Mouse (Mus musculus): Measurements from ENCODE around the gene Gm42957. TPM values are rescaled to one million over a fixed set of nuclear protein-coding genes. Genes with fewer than 3 reads are reported as not detected.
"Not testable (repeated sequence)": the region's sequence is repeated elsewhere in the genome, so short reads cannot be mapped to it uniquely, and the experiment has no call there.

The Gm42957 gene
- total and polyA plus RNA-seq, 2 experiments from 2014 or later, result not detected

GRCm38 (mm10) chr3:96663432-96664239 is 28.4 kb downstream of the Gm42957 start:
- DNase-seq (ENCODE audit: low spot score), result peak; percentile 90
- Histone ChIP-seq H3K9me3 (ENCODE audit: low read length) (no peaks in the 10 kb centered on the region), H3K4me1 (ENCODE audit: insufficient read depth, low read length) (peaks cover 8% of the 10 kb centered on the region), H3K36me3 (ENCODE audit: insufficient read depth, low read length) (no peaks in the 10 kb centered on the region), H3K27ac (peak overlapping the region; percentile 72; the same call in 1 of the 2 replicates), H3K4me2 (ENCODE audit: low read depth, low read length) (peak overlapping the region; percentile 60), H3K4me3 (ENCODE audit: low read length) (peak overlapping the region; percentile 28), H3K27me3 (ENCODE audit: insufficient read depth, low read length) (no peaks in the 10 kb centered on the region), H3K9ac (replicated peaks; ENCODE audit: low read length) (peak overlapping the region; percentile 35; the same call in 1 of the 2 replicates)
- WGBS, result 3% methylated on average over 16 of the region's 18 CpGs
- TF ChIP-seq CTCF (IDR thresholded peaks at IDR 0.05; ENCODE audit: low read depth), result peak; percentile 84
- ATAC-seq, result peak; percentile 92

GRCm38 (mm10) chr3:96665732-96666363 is 30.6 kb downstream of the Gm42957 start:
- H3K4me1 ChIP-seq (ENCODE audit: insufficient read depth, low read length); H3K27ac ChIP-seq; H3K9ac ChIP-seq (replicated peaks; ENCODE audit: low read length); H3K9me3 ChIP-seq (ENCODE audit: low read length); H3K4me2 ChIP-seq (ENCODE audit: low read depth, low read length); DNase-seq (ENCODE audit: low spot score); H3K36me3 ChIP-seq (ENCODE audit: insufficient read depth, low read length); H3K4me3 ChIP-seq (ENCODE audit: low read length); ATAC-seq; H3K27me3 ChIP-seq (ENCODE audit: insufficient read depth, low read length): not testable (repeated sequence)
- WGBS, result 90% methylated on average over 7 of the region's 7 CpGs

GRCm38 (mm10) chr3:96666916-96667315 is 31.6 kb downstream of the Gm42957 start:
- Histone ChIP-seq H3K27ac (no peak overlapping the region), H3K4me2 (ENCODE audit: low read depth, low read length) (no peak overlapping the region), H3K27me3 (ENCODE audit: insufficient read depth, low read length) (no peaks in the 10 kb centered on the region), H3K9me3 (ENCODE audit: low read length) (no peaks in the 10 kb centered on the region), H3K4me3 (ENCODE audit: low read length) (no peak overlapping the region), H3K36me3 (ENCODE audit: insufficient read depth, low read length) (no peaks in the 10 kb centered on the region), H3K4me1 (ENCODE audit: insufficient read depth, low read length) (peaks cover 8% of the 10 kb centered on the region), H3K9ac (replicated peaks; ENCODE audit: low read length) (no peak overlapping the region)
- no peak for TF ChIP-seq CTCF (IDR thresholded peaks at IDR 0.05; ENCODE audit: low read depth)
- ATAC-seq, result no peak
- WGBS, result 94% methylated on average over 5 of the region's 5 CpGs
- no peak for DNase-seq (ENCODE audit: low spot score)

- no peak overlapping the region for H3K27ac ChIP-seq
- DNase-seq (ENCODE audit: low spot score), result no peak
- peaks cover 8% of the 10 kb centered on the region for H3K4me1 ChIP-seq (ENCODE audit: insufficient read depth, low read length)
- no peak overlapping the region for H3K4me2 ChIP-seq (ENCODE audit: low read depth, low read length)
- H3K36me3 ChIP-seq (ENCODE audit: insufficient read depth, low read length), result no peaks in the 10 kb centered on the region
- TF ChIP-seq CTCF (IDR thresholded peaks at IDR 0.05; ENCODE audit: low read depth), result peak; percentile 51
- no peak overlapping the region for H3K4me3 ChIP-seq (ENCODE audit: low read length)
- H3K9ac ChIP-seq (replicated peaks; ENCODE audit: low read length), result no peak overlapping the region
- 52% methylated on average over 1 of the region's 1 CpGs for WGBS
- ATAC-seq, result no peak
- H3K9me3 ChIP-seq (ENCODE audit: low read length), result no peaks in the 10 kb centered on the region
- no peaks in the 10 kb centered on the region for H3K27me3 ChIP-seq (ENCODE audit: insufficient read depth, low read length)
These were observed 32.0 kb downstream of the Gm42957 start for GRCm38 (mm10) chr3:96667316-96667715.

- no peak for TF ChIP-seq CTCF (IDR thresholded peaks at IDR 0.05; ENCODE audit: low read depth)
- Histone ChIP-seq H3K27ac (no peak overlapping the region), H3K36me3 (ENCODE audit: insufficient read depth, low read length) (no peaks in the 10 kb centered on the region), H3K9me3 (ENCODE audit: low read length) (no peaks in the 10 kb centered on the region), H3K4me1 (ENCODE audit: insufficient read depth, low read length) (peaks cover 3% of the 10 kb centered on the region; the same call in 1 of the 2 replicates), H3K4me3 (ENCODE audit: low read length) (no peak overlapping the region), H3K9ac (replicated peaks; ENCODE audit: low read length) (no peak overlapping the region), H3K27me3 (ENCODE audit: insufficient read depth, low read length) (no peaks in the 10 kb centered on the region), H3K4me2 (ENCODE audit: low read depth, low read length) (no peak overlapping the region)
- DNase-seq (ENCODE audit: low spot score) (no peak), ATAC-seq (no peak)
- WGBS, result 89% methylated on average over 5 of the region's 5 CpGs
These were observed 33.3 kb downstream of the Gm42957 start for GRCm38 (mm10) chr3:96668424-96669067.

- peak within 1 kb of the TSS; percentile 83 for H3K4me2 ChIP-seq (ENCODE audit: low read depth, low read length)
- H3K4me1 ChIP-seq (ENCODE audit: insufficient read depth, low read length), result no peaks in the 10 kb centered on the region
These were observed 34.6 kb downstream of the Gm42957 start, which contains the start of gene Ankrd35 for GRCm38 (mm10) chr3:96669727-96670468. Gene Ankrd35, plus strand, starts transcription at chr3:96670131.

More at GRCm38 (mm10) chr3:96669727-96670468, 34.6 kb downstream of the Gm42957 start, which contains the start of gene Ankrd35:
- ATAC-seq (peak; percentile 96), DNase-seq (ENCODE audit: low spot score) (peak; percentile 87)
- peak within 1 kb of the TSS; percentile 47 for H3K4me3 ChIP-seq (ENCODE audit: low read length)
- peak; percentile 52 for TF ChIP-seq CTCF (IDR thresholded peaks at IDR 0.05; ENCODE audit: low read depth)
- no peaks in the 10 kb centered on the region for H3K9me3 ChIP-seq (ENCODE audit: low read length)
- no peaks in the 10 kb centered on the region for H3K27me3 ChIP-seq (ENCODE audit: insufficient read depth, low read length)
- peak within 1 kb of the TSS; percentile 49 for H3K9ac ChIP-seq (replicated peaks; ENCODE audit: low read length)
- WGBS, result 5% methylated on average over 35 of the region's 35 CpGs
- no peaks in the 10 kb centered on the region for H3K36me3 ChIP-seq (ENCODE audit: insufficient read depth, low read length)
- no peak within 1 kb of the TSS for H3K27ac ChIP-seq

Data from hindbrain, postnatal 0 days (tissue).